Mouse (Mus musculus) lung, postnatal 4 days (tissue): ENCODE results near the gene Osgepl1.
"Not testable (repeated sequence)": the region's sequence is repeated elsewhere in the genome, so short reads cannot be mapped to it uniquely, and the experiment has no call there.

ENCODE experiments used
- DNase-seq, 2 experiments: peaks; one replicate each; pipeline ENCODE4 v3.0.0; 2021

Gene Osgepl1

DNA sequence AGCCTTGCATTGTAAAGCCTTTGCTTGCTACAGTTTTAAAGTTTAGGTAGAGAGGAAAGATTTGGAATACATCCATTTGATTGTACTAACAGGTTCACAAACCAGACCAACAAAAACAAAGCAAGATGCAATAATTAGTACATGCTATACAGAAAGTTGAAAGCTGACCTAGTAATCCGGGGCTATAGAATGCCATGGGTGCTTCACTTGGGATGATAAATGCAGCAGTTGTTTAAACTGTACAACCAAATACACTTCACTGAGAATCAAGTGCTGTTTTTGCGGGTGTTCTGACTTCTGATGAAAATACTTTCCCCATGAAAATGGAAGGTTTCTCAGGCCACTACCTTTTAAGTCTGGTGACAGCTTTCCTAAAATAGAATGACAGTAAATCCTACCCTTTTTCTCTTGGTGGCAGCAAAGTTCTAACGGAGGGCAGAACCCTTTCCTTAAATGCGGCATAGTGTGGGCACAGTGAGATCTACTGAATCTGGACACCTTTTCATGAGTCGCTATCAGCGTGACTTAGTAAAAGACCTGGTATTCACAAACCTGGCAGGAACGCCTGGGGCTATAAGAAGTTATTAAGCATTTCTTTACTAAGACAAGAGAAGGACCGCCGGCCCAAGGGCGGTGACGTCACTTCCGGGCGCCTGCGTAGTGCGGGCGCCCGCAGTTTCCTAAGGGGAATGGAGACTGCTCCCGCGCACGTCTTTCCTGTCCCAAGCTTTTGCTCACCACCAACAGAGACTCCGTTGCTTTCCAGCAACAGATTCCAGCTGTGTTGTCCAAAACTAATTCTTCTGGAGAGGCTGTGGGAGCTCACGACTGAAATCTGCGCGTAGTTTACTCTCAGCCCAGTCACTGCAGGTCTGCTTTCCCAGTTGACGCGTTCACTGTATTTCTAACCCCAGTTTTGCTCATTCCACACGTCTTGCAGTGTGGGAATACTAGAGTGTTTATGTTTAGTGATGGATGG, at the start of gene Osgepl1:
Gene Osgepl1 (plus strand): TSS at position 636 of the 979 bp plus-strand sequence.
- peak; percentile 88 to 89 for DNase-seq

GRCm38 (mm10) chr1:53264958-53265612, 48.3 kb upstream of the Osgepl1 start:
- DNase-seq = not testable (repeated sequence)

DNA sequence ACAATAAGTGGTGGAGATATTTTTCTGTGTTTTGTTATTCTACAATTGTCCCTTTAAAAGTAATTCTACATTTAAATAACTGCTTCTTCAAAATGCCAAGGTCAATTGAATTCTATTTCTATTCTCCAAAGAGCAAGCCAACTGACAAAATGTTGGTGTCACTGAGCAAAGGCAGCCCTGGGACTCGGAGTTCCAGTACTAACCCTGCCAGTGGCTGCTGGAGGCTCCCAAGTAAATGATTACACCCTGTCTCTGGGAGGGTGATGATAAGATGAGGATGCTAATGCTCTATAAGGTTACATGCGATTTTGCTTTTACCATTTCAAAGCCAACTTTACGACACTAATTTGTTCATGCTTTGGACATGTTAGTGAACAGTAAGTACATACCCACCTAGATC, 43.5 kb upstream of the Osgepl1 start:
- DNase-seq = no peak

GRCm38 (mm10) chr1:53272646-53273045, 40.8 kb upstream of the Osgepl1 start:
- peak in 1 of 2 experiments; percentile 19 for DNase-seq

DNA sequence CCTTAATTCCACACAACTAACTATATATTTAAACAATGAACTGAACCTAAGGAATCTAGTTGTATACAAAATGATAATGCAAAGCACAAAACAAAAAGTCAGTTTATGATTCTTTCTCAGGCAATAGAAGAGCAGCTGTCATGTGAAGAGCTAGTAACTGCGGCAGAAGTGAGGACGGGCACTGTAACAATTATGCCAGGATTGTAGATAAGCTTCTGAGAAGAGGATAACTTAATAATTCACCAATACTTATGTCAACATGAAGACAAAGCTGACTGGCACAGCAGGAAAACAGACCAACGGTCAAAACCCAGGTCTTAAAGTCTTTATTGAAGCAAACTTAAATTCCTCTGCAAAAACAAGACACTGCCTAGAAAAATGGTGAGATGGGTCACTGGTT, 22.2 kb upstream of the Osgepl1 start:
- DNase-seq = no peak

- DNase-seq = peak; percentile 97
Observed at GRCm38 (mm10) chr1:53296581-53297383, 16.6 kb upstream of the Osgepl1 start, which contains the start of the genes Pms1, Ormdl1 and Gm28778. Gene Pms1, minus strand, starts transcription at chr1:53297018. Gene Ormdl1, plus strand, starts transcription at chr1:53297095. Gene Gm28778, plus strand, starts transcription at chr1:53297111.

GRCm38 (mm10) chr1:53300506-53300905, 12.9 kb upstream of the Osgepl1 start:
- DNase-seq = no peak

DNA sequence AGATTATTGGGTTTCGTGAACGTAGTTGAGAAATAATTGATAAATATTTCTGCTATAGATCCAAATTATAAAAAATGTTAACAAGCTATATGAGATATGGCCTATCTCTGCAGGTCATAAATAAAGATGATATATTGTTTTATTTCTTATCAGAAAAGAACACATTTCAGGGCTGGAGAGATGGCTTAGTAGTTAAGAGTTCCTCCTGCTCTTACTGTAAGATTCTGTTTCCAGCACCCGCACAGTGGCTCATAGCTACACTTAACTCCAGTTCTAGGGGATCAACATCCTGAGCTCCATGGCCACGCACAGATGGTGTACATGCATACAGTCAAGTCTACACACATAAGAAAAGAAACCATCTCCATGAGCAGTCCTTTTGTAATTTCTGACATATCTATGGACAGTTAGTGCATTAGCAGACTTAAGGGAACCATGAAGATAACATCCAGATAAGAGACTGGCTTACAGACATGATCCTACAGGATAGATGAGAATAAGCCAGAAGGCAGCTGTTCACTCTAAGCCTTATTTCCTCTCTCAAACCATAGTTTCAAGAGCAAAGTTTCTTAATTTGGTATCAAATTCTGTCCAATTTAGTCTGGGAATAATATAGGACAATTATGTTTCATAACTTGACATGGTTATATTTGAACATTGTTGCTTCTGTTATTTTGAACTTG, 8.4 kb downstream of the Osgepl1 start:
- no peak for DNase-seq

GRCm38 (mm10) chr1:53323254-53323653, 9.8 kb downstream of the Osgepl1 start:
- no peak for DNase-seq

GRCm38 (mm10) chr1:53324277-53324676, 10.9 kb downstream of the Osgepl1 start:
- no peak for DNase-seq

DNA sequence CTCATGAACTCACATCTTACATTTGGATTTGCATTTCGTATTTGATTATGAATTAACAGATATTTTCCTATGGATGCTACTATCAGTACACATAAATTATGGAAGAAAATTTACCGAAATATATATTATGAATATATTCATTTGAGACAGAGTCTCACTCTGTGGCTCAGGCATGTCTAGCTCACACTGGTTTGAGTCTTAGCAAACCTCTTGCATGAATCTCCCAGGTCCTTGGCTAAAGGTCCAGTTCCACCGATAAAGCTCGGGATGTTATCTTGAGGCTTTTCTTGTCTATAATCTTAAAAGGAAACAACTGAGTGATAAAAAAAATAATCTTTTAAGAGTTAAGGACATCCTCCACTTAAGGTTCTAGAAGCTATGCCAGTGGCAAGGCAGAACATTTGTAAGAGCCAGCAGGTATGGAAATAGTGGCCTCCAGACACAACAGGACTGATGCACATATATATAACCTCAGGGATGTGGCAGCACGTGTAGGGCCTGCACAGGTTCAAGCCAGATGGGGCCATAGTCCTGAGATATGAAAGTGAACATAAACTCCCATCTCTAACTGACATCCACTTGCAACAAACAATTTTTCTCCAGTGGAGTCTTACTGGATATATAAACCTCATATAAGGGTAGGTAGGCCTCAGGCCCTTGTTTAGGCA, 11.5 kb downstream of the Osgepl1 start:
- DNase-seq = no peak

- DNase-seq = not testable (repeated sequence)
Observed at GRCm38 (mm10) chr1:53333527-53333926, 20.1 kb downstream of the Osgepl1 start.

GRCm38 (mm10) chr1:53335465-53335864, 22.0 kb downstream of the Osgepl1 start:
- DNase-seq = no peak

GRCm38 (mm10) chr1:53337403-53337802, 24.0 kb downstream of the Osgepl1 start:
- DNase-seq = not testable (repeated sequence)

GRCm38 (mm10) chr1:53341071-53341470, 27.6 kb downstream of the Osgepl1 start:
- DNase-seq = no peak

DNA sequence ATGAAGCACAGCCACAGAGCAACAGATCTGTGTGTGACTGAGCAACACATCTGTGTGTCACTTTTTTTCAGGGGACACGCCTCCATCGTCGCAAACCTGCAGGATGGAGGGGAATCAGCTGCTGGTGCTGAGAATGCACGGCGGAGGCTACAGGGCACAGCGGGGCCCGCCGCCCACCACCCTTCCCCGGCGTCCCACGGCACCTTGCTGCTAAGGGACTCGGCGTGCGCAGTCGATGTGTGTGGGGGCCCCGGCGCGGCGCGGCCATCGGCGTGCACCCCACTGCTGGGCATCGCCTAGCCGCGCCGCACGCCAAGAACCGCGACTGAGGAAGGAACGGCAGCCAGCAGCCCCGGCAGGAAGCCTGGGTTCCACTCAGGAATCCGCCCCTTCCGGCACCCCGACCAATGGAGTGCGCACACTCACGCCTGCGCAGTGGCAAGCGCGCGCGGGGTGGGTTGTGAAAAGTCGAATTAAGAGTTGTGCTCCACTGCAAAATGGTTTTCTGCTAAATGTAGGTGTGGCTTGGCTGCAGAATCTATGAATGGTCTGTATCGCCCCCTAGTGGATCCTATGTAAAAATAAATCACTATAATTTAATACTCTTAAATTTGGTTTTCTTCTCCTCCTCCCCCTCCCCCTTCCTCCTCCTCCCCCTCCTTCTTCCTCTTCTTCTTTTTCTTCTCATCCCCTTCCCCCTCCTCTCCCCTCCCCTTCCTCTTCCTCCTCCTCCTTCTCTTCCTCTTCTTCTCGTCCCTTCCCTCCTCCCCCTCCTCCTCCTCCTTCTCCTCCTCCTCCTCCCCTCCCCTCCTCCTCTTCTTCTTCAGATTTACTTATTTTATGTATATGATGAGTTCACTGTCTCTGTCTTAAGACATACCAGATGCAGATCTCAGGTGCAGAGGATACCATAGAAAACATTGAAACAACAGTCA, 39.2 kb downstream of the Osgepl1 start, which contains the start of the genes Asdurf, Gm28551 and Asnsd1:
Gene Asdurf (minus strand): TSS at position 293 of the 935 bp plus-strand sequence.
Gene Gm28551 (minus strand): TSS at position 341 of the 935 bp plus-strand sequence.
Gene Asnsd1 (minus strand): TSS at position 426 of the 935 bp plus-strand sequence.
- DNase-seq = peak; percentile 98 to 99

DNA sequence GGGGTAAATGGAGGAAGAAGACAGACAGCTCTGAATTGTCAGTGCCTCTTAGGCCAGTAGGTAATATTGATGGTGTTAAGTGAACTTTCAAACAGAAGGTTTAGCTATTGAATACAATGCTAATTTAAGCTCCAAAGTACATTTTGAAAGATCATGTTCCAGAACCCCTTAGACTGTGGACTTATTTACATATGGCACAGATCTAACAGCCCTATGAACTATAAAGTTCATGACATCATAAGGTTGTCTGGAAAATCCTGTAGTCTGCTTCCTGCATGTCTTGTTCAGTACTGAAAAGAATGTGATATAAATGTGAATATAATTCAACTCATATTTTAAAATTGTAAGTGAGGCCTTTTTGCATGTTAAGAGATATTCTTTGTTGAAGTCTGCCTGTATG, 45.6 kb downstream of the Osgepl1 start:
- no peak for DNase-seq
